Mouse (Mus musculus) bone marrow, adult 2 months (tissue): Measurements from ENCODE around the gene Polr2b. TPM values are rescaled to one million over a fixed set of nuclear protein-coding genes. Genes with fewer than 3 reads are reported as not detected.

Source experiments
- H3K27ac ChIP-seq: fragments of 200-500 bp; 2 replicates; pipeline ENCODE4 v1.5.1; 2012; ENCODE audit warnings: low read depth, mild to moderate bottlenecking, control low read depth, inconsistent platforms, low read length; ENCODE audit not compliant: control insufficient read depth, poor library complexity, insufficient read depth
- H3K4me1 ChIP-seq: fragments of 200-500 bp; 2 replicates; pipeline ENCODE4 v1.6.1; 2011; ENCODE audit warnings: low read length; ENCODE audit not compliant: control insufficient read depth, insufficient read depth
- H3K4me3 ChIP-seq: fragments of 200-500 bp; replicated peaks from 2 replicates; pipeline ENCODE3; 2011; ENCODE audit warnings: mild to moderate bottlenecking, low read depth, low read length, control low read depth; ENCODE audit not compliant: control insufficient read depth
- CTCF ChIP-seq: fragments of 200-500 bp; IDR thresholded peaks from 2 replicates; pipeline ENCODE4 v1.5.1; 2011; ENCODE audit warnings: low read length, control low read depth; ENCODE audit not compliant: control insufficient read depth, insufficient read depth
- POLR2A ChIP-seq: fragments of 200-500 bp; IDR thresholded peaks from 2 replicates; pipeline ENCODE4 v1.6.1; 2011; ENCODE audit warnings: low read depth, mild to moderate bottlenecking, control low read depth, low read length, borderline replicate concordance; ENCODE audit not compliant: control insufficient read depth
- WGBS: fragments of 180-500 bp; shearing (Covaris S2); methylation state at CpG from one replicate; pipeline ENCODE4 v1.1.7; 2018; 5-methylcytosine and 5-hydroxymethylcytosine counted together
- polyA plus RNA-seq: library from polyadenylated mRNA; stranded (reverse); fragments of >200 nt; gene quantifications from 2 replicates; pipeline ENCODE4 v1.2.4, GENCODE M21; 2011; ENCODE audit warnings: low replicate concordance; ENCODE audit not compliant: missing spikeins, insufficient read depth, insufficient read length

The Polr2b gene
- polyA plus RNA-seq, 1 experiment = 37.0 TPM

DNA sequence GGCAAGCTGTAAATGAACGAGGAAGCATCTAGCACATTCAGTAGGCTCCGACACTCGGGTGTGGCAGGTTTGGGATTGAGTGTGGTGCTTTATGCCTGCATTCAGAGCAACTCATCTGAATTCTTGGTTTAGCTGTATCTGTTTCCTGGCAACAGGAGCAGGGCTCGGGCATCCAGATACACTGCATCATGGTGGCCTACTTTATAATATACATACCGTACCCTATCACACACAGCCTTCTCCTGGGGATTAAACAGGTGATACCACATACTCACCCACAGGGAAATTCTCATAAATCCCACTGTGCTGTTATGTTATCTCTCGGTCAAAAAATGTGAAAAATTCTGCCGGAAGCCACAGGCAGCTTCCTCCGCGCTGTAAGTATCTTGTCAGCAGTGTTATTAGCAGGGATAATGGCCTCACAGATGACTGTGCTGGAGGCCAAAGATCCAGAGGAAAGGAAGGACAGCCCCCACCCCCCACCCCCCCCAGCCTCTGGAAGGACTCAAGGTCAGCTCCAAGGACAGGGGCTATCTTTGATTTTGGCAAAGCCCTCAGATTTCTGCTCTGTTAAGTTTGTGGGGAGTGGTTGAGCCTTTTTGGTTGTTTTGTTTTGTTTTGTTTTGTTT is 84.2 kb downstream of the Polr2b start:
- no peak for TF ChIP-seq CTCF
- no peak for TF ChIP-seq POLR2A
- WGBS = 83% methylated on average over 9 of the region's 9 CpGs
- Histone ChIP-seq H3K27ac (no peak overlapping the region), H3K4me1 (no peaks in the 10 kb centered on the region), H3K4me3 (no peak overlapping the region)

DNA sequence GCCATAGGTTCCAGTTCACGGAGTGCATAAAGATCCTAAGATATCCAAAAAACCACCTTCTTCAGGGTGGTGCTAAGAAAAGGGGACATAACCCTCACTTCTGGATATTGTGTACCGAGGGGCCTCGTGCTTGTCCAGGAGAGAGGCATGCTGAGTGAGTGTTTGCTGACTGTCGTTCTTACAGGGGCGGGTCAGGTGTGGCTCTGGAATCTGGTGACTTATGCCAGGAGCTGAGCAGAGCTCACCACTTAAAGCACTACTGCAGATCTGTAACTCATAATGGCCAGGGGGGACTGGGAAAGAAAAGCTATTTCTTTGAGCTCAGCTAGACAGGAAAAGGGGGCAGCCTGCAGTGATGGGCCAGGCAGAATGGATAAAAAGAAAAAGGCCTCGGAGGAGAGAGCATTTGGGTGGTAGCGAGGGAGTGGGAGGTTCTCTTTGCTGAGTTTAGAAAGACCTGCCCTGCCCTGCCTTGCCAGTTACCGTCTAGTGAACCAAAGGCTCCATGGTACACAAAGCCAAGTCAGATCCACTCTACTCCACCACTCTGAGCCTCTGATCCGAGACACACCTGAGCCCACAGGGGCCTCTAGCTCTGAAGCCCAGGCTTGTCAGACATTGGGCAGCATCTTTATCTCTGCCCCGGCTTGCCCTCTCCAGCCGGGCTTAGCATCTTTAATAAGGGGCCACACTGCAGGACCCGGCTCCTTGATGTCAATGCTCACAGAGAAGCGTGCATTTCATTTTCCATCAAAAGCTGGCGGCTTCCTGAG is 88.5 kb downstream of the Polr2b start:
- WGBS = 83% methylated on average over 14 of the region's 14 CpGs
- no peak overlapping the region for H3K4me3 ChIP-seq
- H3K4me1 ChIP-seq = no peaks in the 10 kb centered on the region
- TF ChIP-seq POLR2A (no peak), CTCF (no peak)
- no peak overlapping the region for H3K27ac ChIP-seq

Other genes with a start within 250 kb of the Polr2b start
- gene Hopx, start 195.0 kb upstream of the Polr2b start, polyA plus RNA-seq = 8.3 TPM in 2 replicates
- gene Spink2, start 98.7 kb upstream of the Polr2b start, polyA plus RNA-seq = not detected in 2 replicates
- 4.7 and 9.5 TPM in 2 replicates for gene Rest, start 44.7 kb upstream of the Polr2b start, polyA plus RNA-seq
- gene Noa1, start 63 bp upstream of the Polr2b start, polyA plus RNA-seq = 6.0 and 16.0 TPM in 2 replicates
- 17.3 and 24.2 TPM in 2 replicates for gene Igfbp7, start 97.9 kb downstream of the Polr2b start, polyA plus RNA-seq